Mouse (Mus musculus) CH12.LX (cell line): Measurements from ENCODE around the gene Sae1. TPM values are rescaled to one million over a fixed set of nuclear protein-coding genes. Genes with fewer than 3 reads are reported as not detected.

Experiments used
- DNase-seq: peaks from one replicate; pipeline ENCODE4 v3.0.0-alpha.2; 2013; ENCODE audit errors: extremely low read depth
- H3K27ac ChIP-seq: 2 replicates; pipeline ENCODE4 v1.5.1; 2012; ENCODE audit warnings: low read depth, mild to moderate bottlenecking, control low read depth, moderate library complexity; ENCODE audit not compliant: insufficient read depth
- H3K27me3 ChIP-seq: replicated peaks from 2 replicates; pipeline ENCODE3; 2012; ENCODE audit warnings: inconsistent platforms
- H3K36me3 ChIP-seq, 2 experiments: replicated peaks in 1 of 2; 2 replicates each; pipeline versions ENCODE3 to v1.6.1; 2012; ENCODE audit warnings: inconsistent platforms in 1 of 2, low read length in 1 of 2, mild to moderate bottlenecking in 1 of 2, mixed read lengths in 1 of 2, moderate library complexity in 1 of 2; ENCODE audit not compliant: control insufficient read depth in 1 of 2, insufficient read depth in 1 of 2
- H3K4me1 ChIP-seq, 2 experiments: 2 replicates each; pipeline ENCODE4 v1.6.1; 2012; ENCODE audit warnings: inconsistent platforms in 1 of 2, moderate library complexity in 1 of 2; ENCODE audit not compliant: insufficient read depth in 2 of 2, control insufficient read depth in 1 of 2
- H3K4me2 ChIP-seq: 2 replicates; pipeline ENCODE4 v1.6.1; 2012; ENCODE audit warnings: low read depth, mild to moderate bottlenecking, control low read depth; ENCODE audit not compliant: poor library complexity, insufficient read depth, severe bottlenecking
- H3K4me3 ChIP-seq, 3 experiments: fragments of 150-350 bp in 1 of 3; sonication (generic) in 1 of 3; replicated peaks in 1 of 3; 2 replicates each; pipeline versions ENCODE3 to v1.5.1; 2011 to 2012; ENCODE audit warnings: low read depth in 2 of 3, low read length in 2 of 3, mild to moderate bottlenecking in 2 of 3, moderate library complexity in 2 of 3, control low read depth in 1 of 3, improper control_type of control experiment in 1 of 3, inconsistent platforms in 1 of 3, mixed read lengths in 1 of 3; ENCODE audit not compliant: poor library complexity in 1 of 3
- H3K79me2 ChIP-seq: replicated peaks from 2 replicates; pipeline ENCODE4 v1.6.1; 2012; ENCODE audit warnings: mild to moderate bottlenecking, moderate library complexity; ENCODE audit not compliant: control insufficient read depth, poor library complexity, insufficient read depth, severe bottlenecking; ENCODE audit errors: extremely low read depth
- H3K9ac ChIP-seq: 2 replicates; pipeline ENCODE4 v1.6.1; 2012; ENCODE audit warnings: low read depth, mild to moderate bottlenecking, control low read depth, moderate library complexity; ENCODE audit not compliant: insufficient read depth
- H3K9me3 ChIP-seq: replicated peaks from 2 replicates; pipeline ENCODE3; 2012; ENCODE audit warnings: low read length, inconsistent platforms, mixed read lengths
- CHD1 ChIP-seq: IDR thresholded peaks from 2 replicates; pipeline ENCODE4 v1.6.1; 2012; ENCODE audit warnings: low read depth, low read length, improper control_type of control experiment, inconsistent platforms
- CHD2 ChIP-seq: IDR thresholded peaks from 2 replicates; pipeline ENCODE4 v1.6.1; 2011; ENCODE audit warnings: low read length, improper control_type of control experiment
- CTCF ChIP-seq, 2 experiments: IDR thresholded peaks in 1 of 2; conservative IDR thresholded peaks in 1 of 2; 2 replicates each; pipeline ENCODE4 v1.5.1; 2011 to 2012; ENCODE audit warnings: low read depth in 2 of 2, low read length in 2 of 2, improper control_type of control experiment in 1 of 2, inconsistent platforms in 1 of 2, mild to moderate bottlenecking in 1 of 2, moderate library complexity in 1 of 2
- ELF1 ChIP-seq: IDR thresholded peaks from 2 replicates; pipeline ENCODE4 v1.6.1; 2014; ENCODE audit warnings: low read depth, mild to moderate bottlenecking, inconsistent platforms, low read length, improper control_type of control experiment
- EP300 ChIP-seq: IDR thresholded peaks from 2 replicates; pipeline ENCODE4 v1.6.1; 2011; ENCODE audit warnings: low read length, improper control_type of control experiment
- GABPA ChIP-seq: IDR thresholded peaks from 2 replicates; pipeline ENCODE4 v1.6.1; 2012; ENCODE audit warnings: low read depth, low read length, improper control_type of control experiment, inconsistent platforms; ENCODE audit not compliant: insufficient replicate concordance
- IRF4 ChIP-seq: IDR thresholded peaks from 2 replicates; pipeline ENCODE4 v1.6.1; 2014; ENCODE audit warnings: low read depth, mild to moderate bottlenecking, inconsistent platforms, low read length, improper control_type of control experiment
- MAFK ChIP-seq: IDR thresholded peaks from 2 replicates; pipeline ENCODE4 v1.6.1; 2011; ENCODE audit warnings: low read length, improper control_type of control experiment; ENCODE audit not compliant: insufficient replicate concordance
- MAX ChIP-seq: IDR thresholded peaks from 2 replicates; pipeline ENCODE4 v1.6.1; 2011; ENCODE audit warnings: low read length, improper control_type of control experiment
- MEF2A ChIP-seq: IDR thresholded peaks from 2 replicates; pipeline ENCODE4 v1.6.1; 2014; ENCODE audit warnings: low read depth, mild to moderate bottlenecking, inconsistent platforms, low read length, improper control_type of control experiment, borderline replicate concordance
- MYC ChIP-seq: IDR thresholded peaks from 2 replicates; pipeline ENCODE4 v1.6.1; 2011; ENCODE audit warnings: low read depth, mild to moderate bottlenecking, improper control_type of control experiment, low read length
- NELFE ChIP-seq: IDR thresholded peaks from 2 replicates; pipeline ENCODE4 v1.6.1; 2011; ENCODE audit warnings: low read depth, low read length, improper control_type of control experiment
- NRF1 ChIP-seq: IDR thresholded peaks from 2 replicates; pipeline ENCODE4 v1.6.1; 2014; ENCODE audit warnings: low read depth, mild to moderate bottlenecking, inconsistent platforms, low read length, improper control_type of control experiment, moderate library complexity
- PAX5 ChIP-seq: IDR thresholded peaks from 2 replicates; pipeline ENCODE4 v1.6.1; 2012; ENCODE audit warnings: low read length, inconsistent platforms, mixed read lengths
- POLR2AphosphoS2 ChIP-seq: IDR thresholded peaks from 2 replicates; pipeline ENCODE4 v1.6.1; 2011; ENCODE audit warnings: low read depth, low read length, improper control_type of control experiment
- RAD21 ChIP-seq: IDR thresholded peaks from 2 replicates; pipeline ENCODE4 v1.6.1; 2011; ENCODE audit warnings: low read depth, mild to moderate bottlenecking, low read length, improper control_type of control experiment, moderate library complexity
- RCOR1 ChIP-seq: conservative IDR thresholded peaks from 2 replicates; pipeline ENCODE4 v1.6.1; 2012; ENCODE audit warnings: low read depth, mild to moderate bottlenecking, inconsistent platforms, low read length, improper control_type of control experiment
- USF1 ChIP-seq: IDR thresholded peaks from 2 replicates; pipeline ENCODE4 v1.6.1; 2014; ENCODE audit warnings: low read depth, mild to moderate bottlenecking, inconsistent platforms, low read length, improper control_type of control experiment
- USF2 ChIP-seq: conservative IDR thresholded peaks from 2 replicates; pipeline ENCODE4 v1.6.1; 2011; ENCODE audit warnings: low read depth, low read length, improper control_type of control experiment
- ZC3H11A ChIP-seq: IDR thresholded peaks from 2 replicates; pipeline ENCODE4 v1.6.1; 2012; ENCODE audit warnings: low read depth, mild to moderate bottlenecking, inconsistent platforms, low read length, improper control_type of control experiment
- ZKSCAN1 ChIP-seq: IDR thresholded peaks from 2 replicates; pipeline ENCODE4 v1.6.1; 2012; ENCODE audit warnings: low read depth, inconsistent platforms, low read length, improper control_type of control experiment, borderline replicate concordance
- ZMIZ1 ChIP-seq: IDR thresholded peaks from 2 replicates; pipeline ENCODE4 v1.6.1; 2012; ENCODE audit warnings: low read depth, mild to moderate bottlenecking, inconsistent platforms, low read length, improper control_type of control experiment
- dilution Hi-C: fragments of 300-500 bp; cut with MboI; formaldehyde crosslinking; loops from 2 replicates; pipeline ENCODE4 v1.14.3; 2020; ENCODE audit warnings: low sequenced_read_pairs; ENCODE audit not compliant: extremely low pct_unique_long_range_greater_than_20kb, extremely low pct_ligation_motif_present
- in situ Hi-C: fragments of 300-500 bp; cut with MboI; formaldehyde crosslinking; loops from 3 replicates; pipeline ENCODE4 v1.14.3; 2019; ENCODE audit warnings: low sequenced_read_pairs, low pct_ligation_motif_present, low pct_unique_long_range_greater_than_20kb, mixed read lengths
- polyA plus RNA-seq: library from polyadenylated mRNA; unstranded; fragments of >175 nt; gene quantifications from 2 replicates; pipeline ENCODE4 v1.2.1, GENCODE M21; 2012; ENCODE audit warnings: low read depth; ENCODE audit not compliant: insufficient read length
- total RNA-seq, 2 experiments: library from RNA; depleted of rRNA; stranded (reverse); fragments of 300-350 nt in 1 of 2; fragments of >200 nt in 1 of 2; gene quantifications; 2 replicates each; pipeline ENCODE4 v1.2.3; 2012 to 2014

Gene Sae1
- total and polyA plus RNA-seq, 3 experiments = 146 to 271 (median 160) TPM

- Histone ChIP-seq H3K9me3 (no peaks in the 10 kb centered on the region), H3K27ac (no peak overlapping the region), H3K36me3 (peaks cover 74 to 99% of the 10 kb centered on the region in 2 experiments), H3K27me3 (no peaks in the 10 kb centered on the region), H3K4me1 (peaks cover 0 to 42% of the 10 kb centered on the region in 2 experiments; a peak in 2 of 4 replicates), H3K9ac (no peak overlapping the region), H3K79me2 (peaks cover 37% of the 10 kb centered on the region), H3K4me3 (no peak overlapping the region), H3K4me2 (no peak overlapping the region)
- in situ Hi-C loops = no loop called here
- no peak for DNase-seq
- dilution Hi-C loops = no loop called here
- TF ChIP-seq CHD2 (no peak), RCOR1 (no peak), ZKSCAN1 (no peak), CTCF (conservative IDR thresholded peaks at IDR 0.05 in 1 of 2, IDR thresholded peaks at IDR 0.05 in 1 of 2; ENCODE audit: low read depth in 2 of 2, low read length in 2 of 2) (no peak), ZC3H11A (no peak), USF1 (no peak), MAX (no peak), IRF4 (no peak), NRF1 (no peak), ZMIZ1 (no peak), MYC (no peak), PAX5 (no peak), POLR2AphosphoS2 (no peak), NELFE (no peak), RAD21 (no peak), MAFK (no peak), CHD1 (no peak), GABPA (no peak), EP300 (no peak)
Measured at GRCm38 (mm10) chr7:16364901-16365500, 22.6 kb downstream of the Sae1 start.

DNA sequence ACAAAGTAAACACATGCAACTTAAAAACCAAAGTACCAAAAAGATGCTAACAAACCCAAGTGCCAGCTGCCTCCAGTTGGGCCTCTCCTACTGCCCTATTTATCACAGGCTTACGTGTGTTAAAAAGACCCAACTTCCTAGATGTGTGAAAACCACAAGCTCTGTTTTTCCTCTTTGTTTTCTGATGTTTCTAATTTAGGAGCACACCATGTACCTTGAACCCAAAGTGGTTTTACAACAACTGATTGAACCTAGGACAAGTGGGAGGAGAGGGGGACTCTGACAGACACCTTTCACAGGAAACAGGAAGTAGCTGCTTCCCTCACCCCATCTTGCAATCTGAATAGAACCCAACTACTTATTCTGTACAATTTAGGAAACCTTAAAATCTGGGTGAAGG is 23.3 kb downstream of the Sae1 start:
- H3K27me3 ChIP-seq = no peaks in the 10 kb centered on the region
- H3K9ac ChIP-seq = no peak overlapping the region
- no peak overlapping the region for H3K4me3 ChIP-seq
- H3K27ac ChIP-seq = no peak overlapping the region
- in situ Hi-C loops = no loop called here
- peaks cover 72 to 96% of the 10 kb centered on the region in 2 experiments for H3K36me3 ChIP-seq
- peaks cover 0 to 42% of the 10 kb centered on the region in 2 experiments; a peak in 2 of 4 replicates for H3K4me1 ChIP-seq
- H3K9me3 ChIP-seq = no peaks in the 10 kb centered on the region
- TF ChIP-seq USF2 (no peak), MEF2A (no peak), ELF1 (0 out of 2 replicates have a peak, but pooled peaks have one; percentile 40), CTCF (conservative IDR thresholded peaks at IDR 0.05 in 1 of 2, IDR thresholded peaks at IDR 0.05 in 1 of 2; ENCODE audit: low read depth in 2 of 2, low read length in 2 of 2) (no peak)
- TF ChIP-seq, all 38 proteins: peak for 1
- peaks cover 35% of the 10 kb centered on the region for H3K79me2 ChIP-seq
- no peak overlapping the region for H3K4me2 ChIP-seq
- no peak for DNase-seq
- dilution Hi-C loops = no loop called here
